Mouse (Mus musculus) ES-Bruce4 (cell line): ENCODE measurements around the gene Akap6.

Experiments
- CTCF ChIP-seq: IDR thresholded peaks from one replicate; pipeline ENCODE4 v1.8.1; 2011; ENCODE audit warnings: low read depth, low read length
- POLR2A ChIP-seq: IDR thresholded peaks from one replicate; pipeline ENCODE4 v1.8.1; 2011; ENCODE audit warnings: low read length; ENCODE audit not compliant: insufficient read depth

GRCm38 (mm10) chr12:53191435-53191834 is 492.3 kb downstream of the Akap6 start:
- TF ChIP-seq POLR2A (no peak), CTCF (no peak)
